Mouse (Mus musculus): ENCODE results near the gene Golgb1. TPM values are rescaled to one million over a fixed set of nuclear protein-coding genes. Genes with fewer than 3 reads are reported as not detected.
"Not testable (repeated sequence)": the region's sequence is repeated elsewhere in the genome, so short reads cannot be mapped to it uniquely, and the experiment has no call there.

The Golgb1 gene
- 56.0 and 63.5 TPM in 2 replicates for polyA plus RNA-seq (2012; rRNA removed)

- Histone ChIP-seq H3K27ac (ENCODE audit: insufficient read depth, low read length) (peak within 1 kb of the TSS; percentile 22; the same call in 1 of the 2 replicates), H3K4me3 (ENCODE audit: insufficient read depth, low read length) (peak within 1 kb of the TSS; percentile 78), H3K4me1 (ENCODE audit: control insufficient read depth, insufficient read depth, low read length) (peaks cover 4% of the 10 kb centered on the region)
- TF ChIP-seq POLR2A (IDR thresholded peaks at IDR 0.05; ENCODE audit: extremely low read depth, insufficient read depth, low read length) (peak; percentile 70), CTCF (IDR thresholded peaks at IDR 0.05; ENCODE audit: extremely low read depth, insufficient read depth, low read length) (no peak)
Measured at GRCm38 (mm10) chr16:36874583-36875275, at the start of gene Golgb1, which contains the start of gene Eaf2. TSS of gene Golgb1 (plus strand) at chr16:36875140. TSS of gene Eaf2 (minus strand) at chr16:36875003.

- no peaks in the 10 kb centered on the region for H3K4me1 ChIP-seq (ENCODE audit: control insufficient read depth, insufficient read depth, low read length)
- peak overlapping the region; percentile 56 for H3K4me3 ChIP-seq (ENCODE audit: insufficient read depth, low read length)
- H3K27ac ChIP-seq (ENCODE audit: insufficient read depth, low read length), result no peak overlapping the region
- TF ChIP-seq CTCF (IDR thresholded peaks at IDR 0.05; ENCODE audit: extremely low read depth, insufficient read depth, low read length) (no peak), POLR2A (IDR thresholded peaks at IDR 0.05; ENCODE audit: extremely low read depth, insufficient read depth, low read length) (no peak)
Measured at GRCm38 (mm10) chr16:36827611-36828053, 47.3 kb upstream of the Golgb1 start.

DNA sequence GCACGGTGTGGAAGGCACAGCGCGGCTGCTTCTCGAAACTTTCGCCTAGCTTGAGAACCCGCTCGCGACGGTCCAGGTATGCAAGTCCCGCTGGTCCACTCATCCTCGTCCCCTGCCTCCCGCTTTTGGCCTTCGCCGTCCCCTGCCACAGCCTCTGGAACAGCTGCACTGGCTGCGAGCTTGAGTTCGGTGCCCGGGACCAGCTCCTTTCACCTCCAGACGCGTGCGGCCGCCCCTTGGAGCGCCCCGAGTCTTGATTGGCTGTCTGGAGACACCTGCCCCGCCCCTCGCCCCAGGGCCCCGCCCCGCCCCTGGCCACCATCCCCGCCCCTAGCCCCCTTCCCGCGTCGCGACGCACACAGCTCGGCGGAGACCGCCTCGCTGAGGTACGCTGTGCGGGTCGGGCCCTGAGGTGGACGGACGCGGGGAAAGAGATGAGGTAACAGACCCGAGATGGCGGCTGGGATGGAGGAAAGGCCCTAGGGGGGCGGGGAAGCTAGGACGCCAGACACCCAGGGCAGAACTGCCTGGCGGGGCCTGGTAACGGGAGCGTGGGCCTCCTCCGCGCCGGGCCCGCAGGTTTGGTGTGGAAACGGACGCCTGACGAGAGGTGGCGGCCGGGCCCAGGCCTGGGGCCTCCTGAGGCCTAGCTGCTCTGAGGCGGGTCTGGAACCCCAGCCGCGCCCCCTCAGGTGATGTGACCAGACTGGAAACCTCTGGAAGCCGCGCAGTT, 46.7 kb upstream of the Golgb1 start, which contains the start of gene Iqcb1:
Gene Iqcb1 (plus strand): TSS at position 332 of the 733 bp plus-strand sequence.
- Histone ChIP-seq H3K4me3 (ENCODE audit: insufficient read depth, low read length) (peak within 1 kb of the TSS; percentile 56), H3K4me1 (ENCODE audit: control insufficient read depth, insufficient read depth, low read length) (no peaks in the 10 kb centered on the region), H3K27ac (ENCODE audit: insufficient read depth, low read length) (no peak within 1 kb of the TSS)
- TF ChIP-seq POLR2A (IDR thresholded peaks at IDR 0.05; ENCODE audit: extremely low read depth, insufficient read depth, low read length) (peak; percentile 70; the same call in 1 of the 2 replicates), CTCF (IDR thresholded peaks at IDR 0.05; ENCODE audit: extremely low read depth, insufficient read depth, low read length) (no peak)

- Histone ChIP-seq H3K4me1 (ENCODE audit: control insufficient read depth, insufficient read depth, low read length) (no peaks in the 10 kb centered on the region), H3K27ac (ENCODE audit: insufficient read depth, low read length) (no peak overlapping the region), H3K4me3 (ENCODE audit: insufficient read depth, low read length) (peak overlapping the region; percentile 56)
- no peak for TF ChIP-seq CTCF (IDR thresholded peaks at IDR 0.05; ENCODE audit: extremely low read depth, insufficient read depth, low read length)
- no peak for TF ChIP-seq POLR2A (IDR thresholded peaks at IDR 0.05; ENCODE audit: extremely low read depth, insufficient read depth, low read length)
Measured at GRCm38 (mm10) chr16:36828820-36829219, 46.1 kb upstream of the Golgb1 start.

- H3K27ac ChIP-seq (ENCODE audit: insufficient read depth, low read length); H3K4me3 ChIP-seq (ENCODE audit: insufficient read depth, low read length); H3K4me1 ChIP-seq (ENCODE audit: control insufficient read depth, insufficient read depth, low read length): not testable (repeated sequence)
Measured at GRCm38 (mm10) chr16:36846894-36847293, 28.0 kb upstream of the Golgb1 start.

DNA sequence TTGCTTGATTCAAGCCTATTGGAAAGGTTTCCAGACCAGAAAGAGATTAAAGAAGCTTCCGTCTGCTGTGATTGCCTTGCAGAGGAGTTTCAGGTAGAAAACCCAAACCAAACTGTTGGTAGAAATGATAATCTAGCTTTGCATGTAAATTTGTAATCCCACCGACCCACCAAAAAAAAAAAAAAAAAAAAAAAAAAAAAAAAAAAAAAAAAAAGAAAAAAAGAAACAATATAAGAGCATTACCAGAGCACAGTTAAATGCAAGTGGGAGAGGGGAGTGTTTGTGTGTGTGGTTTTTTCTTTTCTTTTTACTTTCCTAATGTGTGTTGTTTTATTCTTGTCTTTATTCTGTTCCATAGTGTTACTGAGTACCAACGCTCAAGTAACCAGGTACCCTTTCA, 23.7 kb upstream of the Golgb1 start:
- H3K27ac ChIP-seq (ENCODE audit: insufficient read depth, low read length), result no peak overlapping the region
- no peak overlapping the region for H3K4me3 ChIP-seq (ENCODE audit: insufficient read depth, low read length)
- no peaks in the 10 kb centered on the region for H3K4me1 ChIP-seq (ENCODE audit: control insufficient read depth, insufficient read depth, low read length)
- no peak for TF ChIP-seq POLR2A (IDR thresholded peaks at IDR 0.05; ENCODE audit: extremely low read depth, insufficient read depth, low read length)
- TF ChIP-seq CTCF (IDR thresholded peaks at IDR 0.05; ENCODE audit: extremely low read depth, insufficient read depth, low read length), result no peak

DNA sequence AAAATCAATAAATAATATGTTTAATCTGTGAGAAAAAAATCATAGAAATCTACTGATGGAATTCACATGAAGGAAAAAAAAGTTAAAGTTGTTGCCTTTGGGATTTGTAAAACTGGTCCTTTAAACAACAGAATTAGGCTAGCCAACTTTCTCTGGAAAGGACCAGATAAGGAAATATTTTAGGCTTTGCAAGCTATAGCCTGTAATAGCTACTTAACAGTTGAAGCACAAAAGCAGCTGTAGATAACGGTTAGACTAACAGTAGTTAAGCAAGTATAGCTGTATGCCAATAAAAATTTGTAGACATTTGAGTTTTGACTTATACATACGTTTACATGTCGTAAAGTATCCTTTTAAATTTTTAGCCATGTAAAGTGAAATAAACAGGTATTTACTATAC, 11.4 kb upstream of the Golgb1 start:
- no peak for TF ChIP-seq POLR2A (IDR thresholded peaks at IDR 0.05; ENCODE audit: extremely low read depth, insufficient read depth, low read length)
- Histone ChIP-seq H3K4me3 (ENCODE audit: insufficient read depth, low read length) (no peak overlapping the region), H3K4me1 (ENCODE audit: control insufficient read depth, insufficient read depth, low read length) (no peaks in the 10 kb centered on the region), H3K27ac (ENCODE audit: insufficient read depth, low read length) (no peak overlapping the region)

DNA sequence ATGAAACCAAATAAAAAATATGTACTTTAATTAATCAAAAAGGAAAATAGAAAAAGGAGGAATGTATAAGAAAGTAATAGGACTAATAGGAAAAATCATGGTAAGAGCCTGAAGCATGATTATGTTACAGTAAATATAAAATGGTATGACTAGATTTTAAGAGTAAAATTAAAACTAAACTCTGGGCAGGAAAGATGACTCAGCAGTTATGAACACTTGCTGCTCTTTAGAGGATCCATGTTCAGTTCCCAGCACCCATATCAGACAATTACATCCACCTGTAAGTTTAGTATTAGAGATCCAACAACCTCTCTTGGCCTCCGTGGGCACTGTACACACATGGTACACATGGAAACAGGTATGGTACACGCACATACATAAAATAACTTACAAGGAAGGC, 5.5 kb upstream of the Golgb1 start:
- TF ChIP-seq POLR2A (IDR thresholded peaks at IDR 0.05; ENCODE audit: extremely low read depth, insufficient read depth, low read length) (no peak), CTCF (IDR thresholded peaks at IDR 0.05; ENCODE audit: extremely low read depth, insufficient read depth, low read length) (no peak)

GRCm38 (mm10) chr16:36875276-36875851, 424 bp downstream of the Golgb1 start:
- Histone ChIP-seq H3K27ac (ENCODE audit: insufficient read depth, low read length) (peak overlapping the region; percentile 20; the same call in 1 of the 2 replicates), H3K4me3 (ENCODE audit: insufficient read depth, low read length) (peak overlapping the region; percentile 78), H3K4me1 (ENCODE audit: control insufficient read depth, insufficient read depth, low read length) (peaks cover 4% of the 10 kb centered on the region)
- no peak for TF ChIP-seq CTCF (IDR thresholded peaks at IDR 0.05; ENCODE audit: extremely low read depth, insufficient read depth, low read length)
- no peak for TF ChIP-seq POLR2A (IDR thresholded peaks at IDR 0.05; ENCODE audit: extremely low read depth, insufficient read depth, low read length)

More for the DNA sequence above, 5.5 kb upstream of the Golgb1 start:
- Histone ChIP-seq H3K4me3 (ENCODE audit: insufficient read depth, low read length) (no peak overlapping the region), H3K4me1 (ENCODE audit: control insufficient read depth, insufficient read depth, low read length) (peaks cover 1% of the 10 kb centered on the region), H3K27ac (ENCODE audit: insufficient read depth, low read length) (no peak overlapping the region)

All from cortical plate, adult 2 months (tissue).